Comparison of ENCODE assay signal across 27 mouse cellular contexts in the genomic region with DNA sequence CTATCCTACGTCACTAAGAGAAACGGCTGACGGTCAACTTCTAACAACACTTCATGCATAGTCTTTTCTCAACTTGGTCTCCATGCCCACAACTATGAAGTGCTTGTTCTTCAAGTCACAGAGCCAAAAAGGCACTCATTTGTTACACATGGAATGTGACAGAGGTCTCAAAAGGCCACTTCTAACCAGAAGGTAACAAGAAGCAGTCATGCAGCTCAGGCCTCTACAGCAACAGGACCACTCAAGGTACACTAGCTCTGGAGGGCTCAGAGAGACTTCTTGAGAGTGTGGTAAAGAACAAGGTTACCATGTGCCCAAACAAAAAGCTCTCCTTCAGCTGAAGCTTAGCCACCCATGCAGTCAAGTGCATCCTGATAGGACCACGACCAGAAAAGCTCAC. TPM values are rescaled to one million over a fixed set of nuclear protein-coding genes. Genes with fewer than 3 reads are reported as not detected.
A peak's percentile ranks its signal among the peaks of the same experiment; 100 is the strongest.
DNase-seq lines count a peak whose midpoint lies in the region; ATAC-seq and TF ChIP-seq lines count a peak whose summit lies in the region.
"Had no signal": no experiment of that assay in that cellular context is flagged by ENCODE, and none has a peak within 500 bp of the region (broad histone marks: within the 10 kb centered on the region; RNA-seq: fewer than 3 reads in every experiment).

No protein-coding gene starts in this region.

- no peak overlapping the region for H3K9ac ChIP-seq in intestine, postnatal 0 days (ENCODE audit: low read depth, low read length)
- H3K9ac ChIP-seq in intestine, embryonic 15.5 days: no peak overlapping the region
- H3K9ac ChIP-seq in stomach, embryonic 15.5 days: no peak overlapping the region
- H3K9ac ChIP-seq in stomach, postnatal 0 days (ENCODE audit: low read length): no peak overlapping the region
- H3K9ac ChIP-seq in lung, postnatal 0 days (replicated peaks; ENCODE audit: low read depth): no peak overlapping the region
- no peak overlapping the region for H3K9ac ChIP-seq in forebrain, embryonic 12.5 days
- H3K9ac ChIP-seq in midbrain, postnatal 0 days (replicated peaks; ENCODE audit: low read length, poor library complexity, severe bottlenecking): no peak overlapping the region
- H3K9ac ChIP-seq: embryonic facial prominence, embryonic 13.5 days; forebrain, embryonic 15.5 days; heart, embryonic 12.5 days; liver, embryonic 14.5 days; neural tube, embryonic 15.5 days had no signal

- no peaks in the 10 kb centered on the region for H3K27me3 ChIP-seq in intestine, postnatal 0 days (replicated peaks; ENCODE audit: control insufficient read depth, insufficient read depth, low read length)
- no peaks in the 10 kb centered on the region for H3K27me3 ChIP-seq in intestine, embryonic 15.5 days (replicated peaks)
- H3K27me3 ChIP-seq in stomach, embryonic 15.5 days (replicated peaks): no peaks in the 10 kb centered on the region
- H3K27me3 ChIP-seq in stomach, postnatal 0 days (ENCODE audit: control insufficient read depth, insufficient read depth, low read length): no peaks in the 10 kb centered on the region
- no peaks in the 10 kb centered on the region for H3K27me3 ChIP-seq in lung, postnatal 0 days (replicated peaks; ENCODE audit: insufficient read depth, low read length)
- H3K27me3 ChIP-seq in forebrain, embryonic 12.5 days: no peaks in the 10 kb centered on the region
- H3K27me3 ChIP-seq in limb, embryonic 10.5 days (ENCODE audit: low read depth, poor library complexity, severe bottlenecking): no peaks in the 10 kb centered on the region
- no peaks in the 10 kb centered on the region for H3K27me3 ChIP-seq in midbrain, postnatal 0 days (ENCODE audit: insufficient read depth, low read length)
- H3K27me3 ChIP-seq: embryonic facial prominence, embryonic 13.5 days; forebrain, embryonic 15.5 days; heart, embryonic 12.5 days; neural tube, embryonic 15.5 days had no signal

- peaks cover 15% of the 10 kb centered on the region for H3K36me3 ChIP-seq in intestine, postnatal 0 days (ENCODE audit: control insufficient read depth, insufficient read depth)
- peaks cover 10% of the 10 kb centered on the region for H3K36me3 ChIP-seq in intestine, embryonic 15.5 days
- peaks cover 9% of the 10 kb centered on the region; the same call in 1 of the 2 replicates for H3K36me3 ChIP-seq in stomach, embryonic 15.5 days
- no peaks in the 10 kb centered on the region; the same call in 1 of the 2 replicates for H3K36me3 ChIP-seq in stomach, postnatal 0 days (ENCODE audit: control insufficient read depth, insufficient read depth, low read length)
- peaks cover 3% of the 10 kb centered on the region; the same call in 1 of the 2 replicates for H3K36me3 ChIP-seq in lung, postnatal 0 days (ENCODE audit: insufficient read depth, low read length)
- peaks cover 27% of the 10 kb centered on the region for H3K36me3 ChIP-seq in forebrain, embryonic 12.5 days (replicated peaks)
- H3K36me3 ChIP-seq in limb, embryonic 10.5 days: peaks cover 46% of the 10 kb centered on the region
- peaks cover 4% of the 10 kb centered on the region for H3K36me3 ChIP-seq in midbrain, postnatal 0 days (ENCODE audit: insufficient read depth, low read length)

- WGBS in intestine, postnatal 0 days: 61% methylated on average over 4 of the region's 4 CpGs
- WGBS in intestine, embryonic 15.5 days: 89% methylated on average over 4 of the region's 4 CpGs
- WGBS in stomach, embryonic 15.5 days: 80% methylated on average over 4 of the region's 4 CpGs
- 82% methylated on average over 4 of the region's 4 CpGs for WGBS in stomach, postnatal 0 days
- WGBS in lung, postnatal 0 days: 63% methylated on average over 4 of the region's 4 CpGs
- 93% methylated on average over 4 of the region's 4 CpGs for WGBS in forebrain, embryonic 12.5 days
- 82% methylated on average over 4 of the region's 4 CpGs for WGBS in limb, embryonic 10.5 days
- 93% methylated on average over 4 of the region's 4 CpGs for WGBS in midbrain, postnatal 0 days

- no peaks in the 10 kb centered on the region for H3K9me3 ChIP-seq in intestine, postnatal 0 days (ENCODE audit: control insufficient read depth)
- H3K9me3 ChIP-seq in intestine, embryonic 15.5 days: no peaks in the 10 kb centered on the region
- no peaks in the 10 kb centered on the region for H3K9me3 ChIP-seq in stomach, embryonic 15.5 days
- no peaks in the 10 kb centered on the region for H3K9me3 ChIP-seq in stomach, postnatal 0 days (ENCODE audit: control insufficient read depth, low read length)
- no peaks in the 10 kb centered on the region for H3K9me3 ChIP-seq in lung, postnatal 0 days (ENCODE audit: low read length)
- H3K9me3 ChIP-seq in forebrain, embryonic 12.5 days: no peaks in the 10 kb centered on the region
- H3K9me3 ChIP-seq in limb, embryonic 10.5 days (replicated peaks): no peaks in the 10 kb centered on the region
- no peaks in the 10 kb centered on the region for H3K9me3 ChIP-seq in midbrain, postnatal 0 days (ENCODE audit: low read length)
- H3K9me3 ChIP-seq: embryonic facial prominence, embryonic 13.5 days; forebrain, embryonic 15.5 days; heart, embryonic 12.5 days; neural tube, embryonic 15.5 days had no signal

- TF ChIP-seq EP300 in stomach, postnatal 0 days (optimal IDR thresholded peaks at IDR 0.05): no peak
- TF ChIP-seq EP300 in lung, postnatal 0 days (IDR thresholded peaks at IDR 0.05): peak; percentile 76

- no peaks in the 10 kb centered on the region for H3K4me1 ChIP-seq in intestine, postnatal 0 days (replicated peaks; ENCODE audit: control insufficient read depth, insufficient read depth, low read length)
- 0 out of 2 replicates have a peak, but pooled peaks cover 2% of the 10 kb centered on the region for H3K4me1 ChIP-seq in intestine, embryonic 15.5 days (replicated peaks)
- H3K4me1 ChIP-seq in stomach, embryonic 15.5 days: no peaks in the 10 kb centered on the region
- H3K4me1 ChIP-seq in stomach, postnatal 0 days (replicated peaks; ENCODE audit: control insufficient read depth, insufficient read depth): no peaks in the 10 kb centered on the region
- H3K4me1 ChIP-seq in lung, postnatal 0 days (ENCODE audit: insufficient read depth, low read depth, low read length): no peaks in the 10 kb centered on the region
- H3K4me1 ChIP-seq in forebrain, embryonic 12.5 days: no peaks in the 10 kb centered on the region
- no peaks in the 10 kb centered on the region for H3K4me1 ChIP-seq in limb, embryonic 10.5 days
- H3K4me1 ChIP-seq in midbrain, postnatal 0 days (ENCODE audit: insufficient read depth, low read length): no peaks in the 10 kb centered on the region
- H3K4me1 ChIP-seq: embryonic facial prominence, embryonic 13.5 days; forebrain, embryonic 15.5 days had no signal

- DNase-seq in stomach, postnatal 0 days (ENCODE audit: low spot score): no peak
- peak; percentile 92 for DNase-seq in lung, postnatal 0 days (ENCODE audit: low spot score)
- DNase-seq in limb, embryonic 10.5 days (ENCODE audit: low spot score): no peak
- no peak for DNase-seq in midbrain, postnatal 0 days (ENCODE audit: low spot score)
- DNase-seq: adrenal gland, adult 8-10 months; cerebellum, adult 11-12 months; cerebellum, postnatal 10 days; embryo, embryonic 11 days; gastrocnemius, postnatal 10 days; heart, adult 18-20 months; heart, postnatal 10 days; kidney, adult 18-20 months; layer of hippocampus, adult 9-11 months; thymus, postnatal 14 days had no signal

- peak overlapping the region; percentile 15; the same call in 1 of the 2 replicates for H3K27ac ChIP-seq in intestine, postnatal 0 days (ENCODE audit: low read depth, low read length)
- no peak overlapping the region for H3K27ac ChIP-seq in intestine, embryonic 15.5 days
- H3K27ac ChIP-seq in stomach, embryonic 15.5 days: 0 out of 2 replicates have a peak overlapping the region, but pooled peaks have one; percentile 16
- no peak overlapping the region for H3K27ac ChIP-seq in stomach, postnatal 0 days (replicated peaks)
- H3K27ac ChIP-seq in lung, postnatal 0 days (ENCODE audit: low read length): no peak overlapping the region
- no peak overlapping the region for H3K27ac ChIP-seq in forebrain, embryonic 12.5 days
- H3K27ac ChIP-seq in limb, embryonic 10.5 days: no peak overlapping the region
- H3K27ac ChIP-seq in midbrain, postnatal 0 days (ENCODE audit: low read depth, low read length): no peak overlapping the region
- H3K27ac ChIP-seq: embryonic facial prominence, embryonic 13.5 days; forebrain, embryonic 15.5 days; hindbrain, postnatal 0 days; liver, embryonic 14.5 days; neural tube, embryonic 15.5 days had no signal

- no peak for TF ChIP-seq CTCF in intestine, postnatal 0 days (IDR thresholded peaks at IDR 0.05; ENCODE audit: low read depth)
- no peak for TF ChIP-seq CTCF in stomach, postnatal 0 days (IDR thresholded peaks at IDR 0.05; ENCODE audit: low read depth)
- no peak for TF ChIP-seq CTCF in lung, postnatal 0 days (IDR thresholded peaks at IDR 0.05)
- no peak for TF ChIP-seq CTCF in midbrain, postnatal 0 days (IDR thresholded peaks at IDR 0.05)

- no peak for ATAC-seq in intestine, postnatal 0 days
- ATAC-seq in intestine, embryonic 15.5 days: no peak
- no peak for ATAC-seq in stomach, embryonic 15.5 days (ENCODE audit: insufficient read depth, low FRiP score, low read depth)
- no peak for ATAC-seq in stomach, postnatal 0 days (ENCODE audit: low FRiP score, low TSS enrichment)
- ATAC-seq in lung, postnatal 0 days: peak; percentile 99
- ATAC-seq in forebrain, embryonic 12.5 days (ENCODE audit: low FRiP score): no peak
- ATAC-seq in midbrain, postnatal 0 days (ENCODE audit: low FRiP score): no peak
- ATAC-seq: activated CD4-positive, CD25-positive, alpha-beta regulatory T cell, adult 4 months; forebrain, embryonic 15.5 days; hindbrain, postnatal 0 days had no signal

- no peak overlapping the region for H3K4me2 ChIP-seq in intestine, postnatal 0 days (replicated peaks; ENCODE audit: low read depth)
- H3K4me2 ChIP-seq in intestine, embryonic 15.5 days (replicated peaks): no peak overlapping the region
- no peak overlapping the region for H3K4me2 ChIP-seq in stomach, embryonic 15.5 days
- no peak overlapping the region for H3K4me2 ChIP-seq in stomach, postnatal 0 days (replicated peaks; ENCODE audit: low read depth)
- no peak overlapping the region for H3K4me2 ChIP-seq in lung, postnatal 0 days (replicated peaks; ENCODE audit: low read depth, low read length)
- no peak overlapping the region for H3K4me2 ChIP-seq in forebrain, embryonic 12.5 days
- H3K4me2 ChIP-seq in midbrain, postnatal 0 days (ENCODE audit: low read depth, low read length, poor library complexity, severe bottlenecking): no peak overlapping the region
- H3K4me2 ChIP-seq: embryonic facial prominence, embryonic 13.5 days; forebrain, embryonic 15.5 days; heart, embryonic 12.5 days; midbrain, embryonic 11.5 days; neural tube, embryonic 15.5 days had no signal

- H3K4me3 ChIP-seq in intestine, postnatal 0 days (ENCODE audit: low read depth, low read length): no peak overlapping the region
- no peak overlapping the region for H3K4me3 ChIP-seq in intestine, embryonic 15.5 days (replicated peaks)
- no peak overlapping the region for H3K4me3 ChIP-seq in stomach, embryonic 15.5 days (replicated peaks)
- H3K4me3 ChIP-seq in stomach, postnatal 0 days (ENCODE audit: low read depth, low read length): no peak overlapping the region
- H3K4me3 ChIP-seq in lung, postnatal 0 days (ENCODE audit: low read depth, low read length): no peak overlapping the region
- H3K4me3 ChIP-seq in forebrain, embryonic 12.5 days (replicated peaks): no peak overlapping the region
- no peak overlapping the region for H3K4me3 ChIP-seq in limb, embryonic 10.5 days
- no peak overlapping the region for H3K4me3 ChIP-seq in midbrain, postnatal 0 days (ENCODE audit: low read depth, low read length)
- H3K4me3 ChIP-seq: embryonic facial prominence, embryonic 13.5 days; erythroblast, embryonic 14.5 days; forebrain, embryonic 15.5 days; heart, embryonic 12.5 days; neural tube, embryonic 15.5 days had no signal

RNA-seq across cellular contexts. Expression of a gene that starts 46.9 kb away (rescaled TPM):
- 25.7 and 28.5 TPM in 2 replicates for polyA plus RNA-seq in intestine, postnatal 0 days (2015; fragmentation: Nextera tagmentation; extraction: Ambion mirVana)
- polyA plus RNA-seq in intestine, embryonic 15.5 days (2015; fragmentation: Nextera tagmentation; extraction: Ambion mirVana): 46.9 and 51.1 TPM in 2 replicates
- polyA plus RNA-seq in stomach, embryonic 15.5 days (2015; fragmentation: Nextera tagmentation; extraction: Ambion mirVana): 46.1 and 50.6 TPM in 2 replicates
- 18.6 and 20.5 TPM in 2 replicates for polyA plus RNA-seq in stomach, postnatal 0 days (2015; fragmentation: Nextera tagmentation; extraction: Ambion mirVana)
- 30.6 and 33.6 TPM in 2 replicates for polyA plus RNA-seq in lung, postnatal 0 days (2015; fragmentation: Nextera tagmentation; extraction: Ambion mirVana)
- polyA plus RNA-seq in forebrain, embryonic 12.5 days (2016; fragmentation: Nextera tagmentation; extraction: Ambion mirVana): 85.5 and 89.3 TPM in 2 replicates
- 68.5 and 82.4 TPM in 2 replicates for polyA plus RNA-seq in limb, embryonic 10.5 days (2016; fragmentation: Nextera tagmentation; extraction: Ambion mirVana)
- total RNA-seq in midbrain, postnatal 0 days (2014; rRNA removed): 98.0 and 111 TPM in 2 replicates
- polyA plus RNA-seq in midbrain, postnatal 0 days (2015; fragmentation: Nextera tagmentation; extraction: Ambion mirVana): 31.0 and 32.3 TPM in 2 replicates

Comparison
In these comparisons a context has a peak if more than half of its experiments do, and no peak if none do; other contexts are left out.
1. H3K27ac ChIP-seq: peak in intestine, postnatal 0 days (single experiment) and stomach, embryonic 15.5 days (single experiment); none in intestine, embryonic 15.5 days (single experiment), stomach, postnatal 0 days (single experiment), lung, postnatal 0 days (single experiment), forebrain, embryonic 12.5 days (single experiment), limb, embryonic 10.5 days (single experiment) and midbrain, postnatal 0 days (single experiment).